Mouse (Mus musculus) heart, postnatal 0 days (tissue): ENCODE data around the gene Gm44511. TPM values are rescaled to one million over a fixed set of nuclear protein-coding genes. Genes with fewer than 3 reads are reported as not detected.
A peak's percentile ranks its signal among the peaks of the same experiment; 100 is the strongest.
"Not testable (repeated sequence)": the region's sequence is repeated elsewhere in the genome, so short reads cannot be mapped to it uniquely, and the experiment has no call there.

ENCODE experiments used
- ATAC-seq: fragments of 200-750 bp; cut with Nextera tagmentation; 2 replicates; pipeline ENCODE4 v1.8.0; 2017; ENCODE audit warnings: low read depth, moderate number of reproducible peaks, moderate library complexity; ENCODE audit not compliant: insufficient read depth
- DNase-seq: peaks from one replicate; pipeline ENCODE4 v3.0.0-alpha.2; 2016; ENCODE audit warnings: low spot score
- H3K27ac ChIP-seq: fragments of 300-500 bp; sonication (generic); 2 replicates; pipeline ENCODE4 v1.5.1; 2014; ENCODE audit warnings: low read depth, mild to moderate bottlenecking
- H3K27me3 ChIP-seq: fragments of 300-500 bp; sonication (generic); 2 replicates; pipeline ENCODE4 v1.6.1; 2014; ENCODE audit warnings: low read length, mixed read lengths; ENCODE audit not compliant: control insufficient read depth, insufficient read depth
- H3K36me3 ChIP-seq: fragments of 300-500 bp; sonication (generic); replicated peaks from 2 replicates; pipeline ENCODE4 v1.6.1; 2014; ENCODE audit warnings: low read length, mixed read lengths; ENCODE audit not compliant: control insufficient read depth, insufficient read depth
- H3K4me1 ChIP-seq: fragments of 300-500 bp; sonication (generic); 2 replicates; pipeline ENCODE4 v1.6.1; 2014; ENCODE audit warnings: antibody characterized with exemption; ENCODE audit not compliant: control insufficient read depth, insufficient read depth
- H3K4me2 ChIP-seq: fragments of 300-500 bp; sonication (generic); 2 replicates; pipeline ENCODE4 v1.6.1; 2014; ENCODE audit warnings: low read depth, mild to moderate bottlenecking, low read length, moderate library complexity
- H3K4me3 ChIP-seq: fragments of 300-500 bp; sonication (generic); 2 replicates; pipeline ENCODE4 v1.5.1; 2014; ENCODE audit warnings: low read depth, low read length
- H3K9ac ChIP-seq: fragments of 300-500 bp; sonication (generic); replicated peaks from 2 replicates; pipeline ENCODE4 v1.6.1; 2014; ENCODE audit warnings: low read depth, low read length, mixed read lengths
- H3K9me3 ChIP-seq: fragments of 300-500 bp; sonication (generic); replicated peaks from 2 replicates; pipeline ENCODE4 v1.6.1; 2016; ENCODE audit warnings: low read length; ENCODE audit not compliant: control insufficient read depth
- CTCF ChIP-seq: IDR thresholded peaks from 2 replicates; pipeline ENCODE4 v1.5.1; 2016; ENCODE audit warnings: antibody characterized with exemption, control low read depth, low read depth
- EP300 ChIP-seq: IDR thresholded peaks from 2 replicates; pipeline ENCODE4 v1.6.1; 2016; ENCODE audit warnings: antibody characterized with exemption, low read depth
- WGBS: fragments of 180-500 bp; shearing (Covaris S2); extraction: QIAGEN DNeasy Blood & Tissue Kit; methylation state at CpG from one replicate; pipeline ENCODE4 v1.1.7; 2014; 5-methylcytosine and 5-hydroxymethylcytosine counted together
- polyA plus RNA-seq: library from polyadenylated mRNA; unstranded; fragments of >200 nt; fragmentation: Nextera tagmentation; extraction: Ambion mirVana; gene quantifications from 2 replicates; pipeline ENCODE4 v1.2.1, GENCODE M21; 2015
- total RNA-seq: library from RNA; depleted of rRNA; stranded (reverse); fragments of >200 nt; gene quantifications from 2 replicates; pipeline ENCODE4 v1.2.3, GENCODE M21; 2014; ENCODE audit warnings: low replicate concordance

Gene Gm44511
- total and polyA plus RNA-seq, 2 experiments from 2014 or later, result not detected

- Histone ChIP-seq H3K4me2 (peak overlapping the region; percentile 89), H3K9me3 (no peaks in the 10 kb centered on the region), H3K4me1 (peaks cover 12% of the 10 kb centered on the region), H3K27me3 (no peaks in the 10 kb centered on the region), H3K9ac (no peak overlapping the region), H3K27ac (no peak overlapping the region), H3K36me3 (no peaks in the 10 kb centered on the region), H3K4me3 (peak overlapping the region; percentile 86; the same call in 1 of the 2 replicates)
- no peak for DNase-seq
- TF ChIP-seq EP300 (no peak), CTCF (no peak)
- 45% methylated on average over 4 of the region's 4 CpGs for WGBS
- ATAC-seq, result no peak
Measured at GRCm38 (mm10) chr6:128841327-128842089, 15.4 kb upstream of the Gm44511 start.

DNA sequence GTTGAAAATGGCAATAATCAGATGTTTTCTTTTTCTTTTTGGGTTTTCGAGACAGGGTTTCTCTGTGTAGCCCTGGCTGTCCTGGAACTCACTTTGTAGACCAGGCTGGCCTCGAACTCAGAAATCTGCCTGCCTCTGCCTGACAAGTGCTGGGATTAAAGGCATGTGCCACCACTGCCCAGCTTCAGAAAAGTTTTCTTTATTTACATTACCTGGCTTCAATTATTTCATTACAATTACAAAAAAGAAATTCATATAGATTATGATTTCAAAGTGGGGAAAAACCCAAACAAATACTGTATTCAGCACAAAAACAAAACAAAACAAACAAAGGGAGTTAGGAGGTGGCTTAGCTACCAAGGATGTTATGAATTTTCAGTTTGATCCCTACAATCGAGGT, 14.6 kb upstream of the Gm44511 start:
- H3K9me3 ChIP-seq, H3K9ac ChIP-seq, DNase-seq, H3K27me3 ChIP-seq, H3K36me3 ChIP-seq, H3K4me3 ChIP-seq, H3K27ac ChIP-seq, ATAC-seq, H3K4me2 ChIP-seq: not testable (repeated sequence)
- H3K4me1 ChIP-seq, result peaks cover 12% of the 10 kb centered on the region
- WGBS, result 72% methylated on average over 3 of the region's 3 CpGs

GRCm38 (mm10) chr6:128839921-128840320, 13.8 kb upstream of the Gm44511 start:
- no peak for DNase-seq
- peaks cover 12% of the 10 kb centered on the region for H3K4me1 ChIP-seq
- H3K36me3 ChIP-seq, result no peaks in the 10 kb centered on the region
- no peak overlapping the region for H3K4me3 ChIP-seq
- H3K27ac ChIP-seq, result no peak overlapping the region
- H3K27me3 ChIP-seq, result no peaks in the 10 kb centered on the region
- ATAC-seq, result no peak
- H3K9me3 ChIP-seq, result no peaks in the 10 kb centered on the region
- TF ChIP-seq EP300, result no peak
- no peak for TF ChIP-seq CTCF
- WGBS, result 59% methylated on average over 7 of the region's 7 CpGs
- 0 out of 2 replicates have a peak overlapping the region, but pooled peaks have one; percentile 61 for H3K4me2 ChIP-seq
- no peak overlapping the region for H3K9ac ChIP-seq

DNA sequence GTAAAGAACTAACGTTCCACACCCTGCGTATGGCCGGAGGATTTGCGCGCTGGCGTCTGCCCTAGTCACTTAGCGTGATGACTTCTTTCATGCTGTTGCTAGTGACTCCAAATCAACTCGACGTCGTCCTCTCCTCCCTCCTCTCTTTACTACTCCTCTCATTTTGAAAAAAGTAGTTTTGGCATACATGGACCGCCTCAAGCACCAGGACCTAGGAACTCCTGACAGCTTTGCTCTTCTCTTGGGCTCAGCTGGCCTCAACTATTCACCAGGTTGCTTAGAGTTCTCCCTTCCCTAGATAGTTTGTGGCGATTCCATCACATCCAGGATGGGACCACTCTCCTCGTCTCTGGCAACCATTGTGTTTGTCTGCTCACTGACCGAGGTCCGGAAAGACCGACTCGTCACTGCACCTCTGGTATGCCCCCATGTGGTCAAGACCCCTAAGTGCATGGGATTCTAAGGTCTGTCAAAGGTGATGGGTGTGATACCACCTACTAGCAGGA, 13.2 kb upstream of the Gm44511 start:
- ATAC-seq (peak; percentile 49), DNase-seq (peak; percentile 87)
- H3K9ac ChIP-seq, result peak overlapping the region; percentile 46; the same call in 1 of the 2 replicates
- H3K4me2 ChIP-seq, result peak overlapping the region; percentile 61
- no peaks in the 10 kb centered on the region for H3K27me3 ChIP-seq
- H3K9me3 ChIP-seq, result no peaks in the 10 kb centered on the region
- peak; percentile 88 for TF ChIP-seq CTCF
- no peak for TF ChIP-seq EP300
- peaks cover 12% of the 10 kb centered on the region for H3K4me1 ChIP-seq
- no peaks in the 10 kb centered on the region for H3K36me3 ChIP-seq
- peak overlapping the region; percentile 94 for H3K27ac ChIP-seq
- peak overlapping the region; percentile 76 for H3K4me3 ChIP-seq
- WGBS, result 0% methylated on average over 17 of the region's 17 CpGs

- Histone ChIP-seq H3K36me3 (no peaks in the 10 kb centered on the region), H3K4me1 (0 out of 2 replicates have a peak, but pooled peaks cover 6% of the 10 kb centered on the region), H3K4me2 (peak overlapping the region; percentile 61), H3K4me3 (peak overlapping the region; percentile 76), H3K9ac (peak overlapping the region; percentile 70), H3K27me3 (no peaks in the 10 kb centered on the region), H3K9me3 (no peaks in the 10 kb centered on the region), H3K27ac (peak overlapping the region; percentile 94)
- under 1% methylated on average over 49 of the region's 49 CpGs for WGBS
- DNase-seq (peak; percentile 80), ATAC-seq (peak; percentile 65)
- TF ChIP-seq CTCF (no peak), EP300 (peak; percentile 46; the same call in 1 of the 2 replicates)
Measured at GRCm38 (mm10) chr6:128838342-128839265, 12.5 kb upstream of the Gm44511 start.
